Mouse (Mus musculus) intestine, embryonic 16.5 days (tissue): ENCODE results near the gene Smim8. TPM values are rescaled to one million over a fixed set of nuclear protein-coding genes. Genes with fewer than 3 reads are reported as not detected.

Source experiments
- ATAC-seq: fragments of 200-750 bp; cut with Nextera tagmentation; 2 replicates; pipeline ENCODE4 v1.8.0; 2017; ENCODE audit warnings: moderate TSS enrichment, moderate library complexity
- H3K27ac ChIP-seq: fragments of 300-500 bp; sonication (generic); 2 replicates; pipeline ENCODE4 v1.5.1; 2014; ENCODE audit warnings: mild to moderate bottlenecking, low read length
- H3K27me3 ChIP-seq: fragments of 300-500 bp; sonication (generic); replicated peaks from 2 replicates; pipeline ENCODE4 v1.6.1; 2014; ENCODE audit warnings: low read length, control low read depth, mixed read lengths; ENCODE audit not compliant: control insufficient read depth, insufficient read depth
- H3K36me3 ChIP-seq: fragments of 300-500 bp; sonication (generic); 2 replicates; pipeline ENCODE4 v1.6.1; 2014; ENCODE audit warnings: low read length, control low read depth; ENCODE audit not compliant: control insufficient read depth, insufficient read depth
- H3K4me1 ChIP-seq: fragments of 300-500 bp; sonication (generic); 2 replicates; pipeline ENCODE4 v1.6.1; 2014; ENCODE audit warnings: low read length, control low read depth, mixed read lengths; ENCODE audit not compliant: control insufficient read depth, insufficient read depth
- H3K4me2 ChIP-seq: fragments of 300-500 bp; sonication (generic); 2 replicates; pipeline ENCODE4 v1.6.1; 2014; ENCODE audit warnings: low read depth, low read length, control low read depth
- H3K4me3 ChIP-seq: fragments of 300-500 bp; sonication (generic); 2 replicates; pipeline ENCODE4 v1.5.1; 2014; ENCODE audit warnings: mild to moderate bottlenecking, low read length
- H3K9ac ChIP-seq: fragments of 300-500 bp; sonication (generic); 2 replicates; pipeline ENCODE4 v1.6.1; 2014; ENCODE audit warnings: low read depth, low read length
- H3K9me3 ChIP-seq: fragments of 300-500 bp; sonication (generic); 2 replicates; pipeline ENCODE4 v1.6.1; 2016; ENCODE audit warnings: low read length, control low read depth; ENCODE audit not compliant: control insufficient read depth
- WGBS: fragments of 180-500 bp; shearing (Covaris S2); extraction: QIAGEN DNeasy Blood & Tissue Kit; methylation state at CpG from one replicate; pipeline ENCODE4 v1.1.7; 2014; 5-methylcytosine and 5-hydroxymethylcytosine counted together
- polyA plus RNA-seq: library from polyadenylated mRNA; unstranded; fragments of >200 nt; fragmentation: Nextera tagmentation; extraction: Ambion mirVana; gene quantifications from 2 replicates; pipeline ENCODE4 v1.2.1, GENCODE M21; 2015

Smim8 gene
- polyA plus RNA-seq, result 46.8 and 52.1 TPM in 2 replicates

DNA sequence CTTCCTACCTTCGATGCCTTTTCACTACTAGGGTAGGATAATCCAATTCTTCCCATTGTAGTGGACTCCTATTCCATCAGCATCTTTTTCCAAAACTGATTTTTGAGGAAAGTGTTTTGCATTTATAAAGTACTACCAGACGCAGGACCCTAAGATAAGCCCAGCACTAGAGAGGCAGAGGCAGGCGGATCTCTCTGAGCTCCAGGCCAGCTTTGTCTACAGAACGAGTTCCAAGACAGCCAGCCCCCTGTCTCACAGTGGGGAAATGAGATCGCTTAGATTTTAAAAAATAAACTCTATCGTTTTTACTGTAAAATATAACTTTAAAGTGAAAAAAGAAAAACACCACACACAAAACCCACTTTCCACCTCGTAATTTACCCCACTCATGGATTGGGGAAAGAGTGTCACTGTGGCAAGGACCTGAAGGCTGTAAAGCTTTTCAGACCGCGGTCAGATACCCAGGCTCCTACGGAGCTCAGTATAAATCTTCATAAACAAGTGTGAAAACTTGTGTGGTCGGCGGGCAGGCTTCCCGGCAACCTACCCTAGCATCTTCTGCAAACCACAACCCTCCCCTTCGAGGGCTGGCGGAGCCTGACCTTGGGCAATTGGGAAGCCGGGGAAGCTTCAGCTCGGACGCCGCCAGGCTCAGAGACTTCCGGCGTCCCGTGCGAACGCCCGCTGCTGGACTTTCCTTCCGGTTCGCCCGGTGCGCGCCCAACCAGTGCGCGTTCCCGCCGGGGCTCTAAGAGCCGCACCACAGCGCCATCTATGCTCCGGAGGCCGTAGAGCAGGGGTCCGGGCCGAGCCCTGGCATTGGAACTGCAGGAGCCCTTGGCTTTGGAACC lies at the start of gene Smim8:
Gene Smim8 (minus strand): TSS at position 747 of the 851 bp plus-strand sequence.
- 5% methylated on average over 40 of the region's 40 CpGs for WGBS

DNA sequence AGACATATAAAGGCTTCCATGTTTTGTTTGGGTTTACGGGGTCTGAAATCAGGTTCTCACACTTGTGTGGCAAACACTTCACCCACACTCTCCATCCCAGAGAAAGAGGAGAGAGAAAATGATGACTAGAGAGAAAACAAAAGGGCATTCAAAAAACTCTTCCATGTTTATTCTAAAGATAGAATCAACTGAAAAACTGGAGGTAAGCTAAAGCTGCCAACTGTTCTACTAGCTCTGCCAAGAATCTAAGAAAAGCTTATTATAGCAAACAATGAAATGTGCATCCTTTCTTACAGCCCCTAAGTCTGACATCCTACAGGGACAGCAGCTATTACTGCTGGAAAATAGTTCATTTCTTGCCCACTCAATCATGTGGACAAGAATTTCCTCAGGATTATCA lies 45.7 kb upstream of the Smim8 start:
- no peak for ATAC-seq
- no peak overlapping the region for H3K4me2 ChIP-seq
- no peak overlapping the region for H3K27ac ChIP-seq
- no peak overlapping the region for H3K4me3 ChIP-seq
- 92% methylated on average over 1 of the region's 1 CpGs for WGBS
- H3K9me3 ChIP-seq, result no peaks in the 10 kb centered on the region
- H3K27me3 ChIP-seq, result no peaks in the 10 kb centered on the region
- H3K36me3 ChIP-seq, result peaks cover 2% of the 10 kb centered on the region; the same call in 1 of the 2 replicates
- no peak overlapping the region for H3K9ac ChIP-seq
- no peaks in the 10 kb centered on the region for H3K4me1 ChIP-seq

More for the DNA sequence above, at the start of gene Smim8:
- Histone ChIP-seq H3K27me3 (no peaks in the 10 kb centered on the region), H3K9ac (peak within 1 kb of the TSS; percentile 79), H3K4me3 (peak within 1 kb of the TSS; percentile 68), H3K4me2 (peak within 1 kb of the TSS; percentile 55), H3K27ac (peak within 1 kb of the TSS; percentile 80), H3K9me3 (no peaks in the 10 kb centered on the region), H3K4me1 (no peaks in the 10 kb centered on the region), H3K36me3 (no peaks in the 10 kb centered on the region)
- peak; percentile 97 for ATAC-seq

- no peak overlapping the region for H3K27ac ChIP-seq
- H3K9ac ChIP-seq, result no peak overlapping the region
- H3K4me2 ChIP-seq, result no peak overlapping the region
- no peak overlapping the region for H3K4me3 ChIP-seq
- ATAC-seq, result no peak
- no peaks in the 10 kb centered on the region for H3K4me1 ChIP-seq
- no peaks in the 10 kb centered on the region for H3K9me3 ChIP-seq
- H3K27me3 ChIP-seq, result no peaks in the 10 kb centered on the region
- WGBS, result 90% methylated on average over 4 of the region's 4 CpGs
- peaks cover 9% of the 10 kb centered on the region for H3K36me3 ChIP-seq
Measured at GRCm38 (mm10) chr4:34819904-34820303, 41.7 kb upstream of the Smim8 start.

- Histone ChIP-seq H3K4me1 (no peaks in the 10 kb centered on the region), H3K4me2 (no peak overlapping the region), H3K9ac (no peak overlapping the region), H3K27me3 (no peaks in the 10 kb centered on the region), H3K27ac (no peak overlapping the region), H3K4me3 (no peak overlapping the region), H3K36me3 (0 out of 2 replicates have a peak, but pooled peaks cover 4% of the 10 kb centered on the region), H3K9me3 (no peaks in the 10 kb centered on the region)
- ATAC-seq, result no peak
- 80% methylated on average over 14 of the region's 14 CpGs for WGBS
Measured at GRCm38 (mm10) chr4:34801166-34802034, 23.2 kb upstream of the Smim8 start.

DNA sequence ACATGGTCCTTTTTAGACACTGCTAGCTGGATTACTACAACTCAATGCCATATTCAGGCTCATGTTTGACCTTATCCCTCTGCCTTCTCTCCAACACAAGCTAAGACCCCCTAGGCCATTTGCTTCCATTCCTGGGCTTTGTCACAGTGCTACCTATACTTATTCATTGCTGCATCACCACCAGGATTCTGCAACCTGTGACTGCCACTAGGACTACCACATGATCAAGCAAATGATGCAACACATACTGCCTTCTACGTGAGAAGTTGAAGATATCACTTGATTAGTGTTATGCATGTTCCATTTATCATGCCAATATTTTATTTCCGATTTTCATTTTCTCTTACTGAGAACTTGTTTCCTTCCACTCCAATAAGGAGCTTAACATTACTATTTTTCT lies 19.8 kb upstream of the Smim8 start:
- H3K9ac ChIP-seq, result no peak overlapping the region
- 89% methylated on average over 2 of the region's 2 CpGs for WGBS
- no peak for ATAC-seq
- no peak overlapping the region for H3K4me3 ChIP-seq
- no peak overlapping the region for H3K27ac ChIP-seq
- no peaks in the 10 kb centered on the region for H3K4me1 ChIP-seq
- no peaks in the 10 kb centered on the region for H3K36me3 ChIP-seq
- H3K27me3 ChIP-seq, result no peaks in the 10 kb centered on the region
- H3K9me3 ChIP-seq, result no peaks in the 10 kb centered on the region
- H3K4me2 ChIP-seq, result no peak overlapping the region

DNA sequence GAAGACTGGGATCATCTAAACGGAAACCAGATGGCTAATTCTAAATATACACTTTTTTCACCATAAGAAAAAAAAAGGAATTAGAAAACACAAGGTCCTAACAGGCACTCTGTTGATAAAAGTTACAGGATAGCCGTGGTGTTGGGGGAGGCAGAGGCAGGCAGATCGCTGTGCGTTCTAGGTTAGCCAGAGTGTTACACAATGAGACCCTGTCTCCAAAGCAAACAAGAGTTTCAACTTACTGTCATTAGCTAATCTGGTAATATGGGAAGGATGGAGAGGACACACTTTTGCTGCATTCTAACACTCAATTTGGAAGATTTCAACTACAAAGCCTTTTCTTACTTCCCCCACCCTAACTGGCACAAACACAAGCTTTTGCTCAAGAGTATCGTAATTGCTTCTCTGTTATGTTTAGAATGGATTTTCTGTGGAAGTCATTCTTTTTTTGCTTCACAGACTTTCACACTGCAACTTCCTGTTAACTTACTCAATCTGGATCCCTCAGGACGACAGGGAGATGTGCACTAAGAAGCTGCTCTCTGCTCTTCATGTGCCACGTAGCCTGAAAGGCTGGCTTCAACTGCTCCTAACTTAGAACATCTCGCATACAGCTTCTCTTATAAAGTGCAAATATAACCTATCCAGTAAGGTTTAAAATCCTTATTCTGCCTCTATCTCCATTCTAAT lies 19.2 kb upstream of the Smim8 start:
- Histone ChIP-seq H3K27ac (no peak overlapping the region), H3K36me3 (no peaks in the 10 kb centered on the region), H3K4me1 (no peaks in the 10 kb centered on the region), H3K4me3 (no peak overlapping the region), H3K27me3 (no peaks in the 10 kb centered on the region), H3K4me2 (no peak overlapping the region), H3K9ac (no peak overlapping the region), H3K9me3 (no peaks in the 10 kb centered on the region)
- WGBS, result 62% methylated on average over 8 of the region's 8 CpGs
- ATAC-seq, result no peak

DNA sequence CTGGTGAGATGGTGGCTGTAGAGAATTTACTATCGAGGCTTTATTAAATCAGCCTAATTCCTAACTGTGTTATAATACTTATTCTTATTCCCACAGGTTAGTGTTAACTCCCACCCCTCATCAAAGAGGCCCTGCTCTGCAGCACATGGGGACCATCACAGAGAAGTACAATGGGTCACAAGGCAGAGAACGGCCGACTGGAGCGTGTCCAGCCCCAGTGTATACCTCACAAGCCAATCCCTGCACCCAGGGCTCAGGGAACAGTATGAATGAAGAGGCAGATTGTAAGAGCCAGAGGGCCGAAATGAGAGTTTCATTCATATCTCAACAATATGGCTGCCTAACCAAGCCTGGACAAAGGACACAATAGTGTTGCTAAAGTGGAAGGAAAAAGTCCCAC lies 18.1 kb upstream of the Smim8 start:
- no peak overlapping the region for H3K27ac ChIP-seq
- H3K4me3 ChIP-seq, result no peak overlapping the region
- no peaks in the 10 kb centered on the region for H3K27me3 ChIP-seq
- WGBS, result 83% methylated on average over 5 of the region's 5 CpGs
- H3K9me3 ChIP-seq, result no peaks in the 10 kb centered on the region
- no peak overlapping the region for H3K9ac ChIP-seq
- no peaks in the 10 kb centered on the region for H3K36me3 ChIP-seq
- no peak overlapping the region for H3K4me2 ChIP-seq
- H3K4me1 ChIP-seq, result no peaks in the 10 kb centered on the region
- ATAC-seq, result no peak

- no peaks in the 10 kb centered on the region for H3K4me1 ChIP-seq
- H3K36me3 ChIP-seq, result no peaks in the 10 kb centered on the region
- no peaks in the 10 kb centered on the region for H3K27me3 ChIP-seq
- H3K4me2 ChIP-seq, result no peak overlapping the region
- H3K9ac ChIP-seq, result no peak overlapping the region
- no peak overlapping the region for H3K4me3 ChIP-seq
- no peaks in the 10 kb centered on the region for H3K9me3 ChIP-seq
- H3K27ac ChIP-seq, result no peak overlapping the region
- ATAC-seq, result no peak
- 88% methylated on average over 3 of the region's 3 CpGs for WGBS
Measured at GRCm38 (mm10) chr4:34786476-34786875, 8.3 kb upstream of the Smim8 start.

DNA sequence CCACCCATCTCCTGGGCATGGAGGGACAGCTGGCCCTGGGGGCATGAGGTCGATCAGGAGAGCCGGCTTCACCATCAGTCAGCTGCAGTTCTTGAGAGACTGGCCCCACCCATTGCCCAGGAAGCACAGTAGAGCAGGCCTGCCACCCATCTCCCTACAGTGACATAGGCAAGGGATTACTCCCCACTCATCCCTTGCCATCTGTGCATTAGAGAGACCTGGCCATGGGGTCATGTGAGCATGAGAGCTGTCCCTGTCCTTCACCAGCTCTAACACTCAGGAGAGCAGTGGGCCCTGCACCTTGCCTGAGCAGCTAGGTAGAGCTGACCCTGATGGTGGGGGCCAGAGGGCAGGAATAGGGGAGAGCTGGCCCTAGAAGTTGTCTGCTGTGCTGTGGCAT lies 7.4 kb upstream of the Smim8 start:
- Histone ChIP-seq H3K27me3 (no peaks in the 10 kb centered on the region), H3K4me1 (no peaks in the 10 kb centered on the region), H3K27ac (no peak overlapping the region), H3K9ac (no peak overlapping the region), H3K4me3 (no peak overlapping the region), H3K9me3 (no peaks in the 10 kb centered on the region), H3K4me2 (no peak overlapping the region), H3K36me3 (no peaks in the 10 kb centered on the region)
- WGBS, result 66% methylated on average over 2 of the region's 2 CpGs
- ATAC-seq, result 0 out of 2 replicates have a peak, but pooled peaks have one; percentile 21
